Mouse (Mus musculus): ENCODE data around the gene Cyp2d10.
"Not testable (repeated sequence)": the region's sequence is repeated elsewhere in the genome, so short reads cannot be mapped to it uniquely, and the experiment has no call there.

DNA sequence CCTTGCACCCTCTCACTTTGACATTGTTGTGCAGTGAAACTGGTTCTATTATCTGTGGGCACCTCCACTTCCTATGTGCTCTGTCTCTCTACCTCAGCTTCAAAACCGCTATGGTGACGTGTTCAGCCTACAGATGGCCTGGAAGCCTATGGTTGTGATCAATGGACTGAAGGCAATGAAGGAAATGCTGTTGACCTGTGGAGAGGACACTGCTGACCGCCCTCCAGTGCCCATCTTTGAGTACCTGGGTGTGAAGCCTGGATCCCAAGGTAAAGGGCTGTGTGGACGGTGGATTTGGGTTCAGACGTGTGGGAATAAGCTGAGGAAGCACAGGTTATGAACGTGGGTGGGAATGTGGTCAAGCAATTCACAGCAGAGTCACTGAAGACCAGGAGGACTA lies 46.5 kb upstream of the Cyp2d10 start:
- TF ChIP-seq HCFC1 (IDR thresholded peaks at IDR 0.05; ENCODE audit: borderline replicate concordance, insufficient read depth, low read length); ZNF384 (IDR thresholded peaks at IDR 0.05; ENCODE audit: low read depth, low read length); ZC3H11A (IDR thresholded peaks at IDR 0.05; ENCODE audit: borderline replicate concordance, low read depth, low read length); CHD2 (IDR thresholded peaks at IDR 0.05; ENCODE audit: low read depth, low read length): not testable (repeated sequence)

Measured in ES-E14 (cell line).